Mouse (Mus musculus) thymus, postnatal 10 days (tissue): ENCODE data around the gene Zfp790.
"Not testable (repeated sequence)": the region's sequence is repeated elsewhere in the genome, so short reads cannot be mapped to it uniquely, and the experiment has no call there.

ENCODE experiments used
- DNase-seq, 2 experiments: peaks; one replicate each; pipeline ENCODE4 v3.0.0; 2021; ENCODE audit warnings: low spot score in 2 of 2

The Zfp790 gene

GRCm38 (mm10) chr7:29842105-29842504 lies 26.2 kb downstream of the Zfp790 start:
- no peak for DNase-seq

- no peak for DNase-seq
Measured at GRCm38 (mm10) chr7:29844616-29845015, 28.7 kb downstream of the Zfp790 start.

GRCm38 (mm10) chr7:29852831-29853218 lies 36.9 kb downstream of the Zfp790 start:
- no peak for DNase-seq

- DNase-seq = peak; percentile 79 to 85
Measured at GRCm38 (mm10) chr7:29853219-29853842, 37.4 kb downstream of the Zfp790 start, which contains the start of gene Zfp940. Gene Zfp940 (minus strand): TSS chr7:29853669.

GRCm38 (mm10) chr7:29859532-29860517 lies 43.9 kb downstream of the Zfp790 start, which contains the start of gene Zfp420:
Gene Zfp420 (plus strand): TSS chr7:29859979.
- DNase-seq = peak; percentile 83 to 84

- no peak for DNase-seq
Measured at GRCm38 (mm10) chr7:29861660-29862059, 45.7 kb downstream of the Zfp790 start.

- DNase-seq = no peak
Measured at GRCm38 (mm10) chr7:29874256-29874655, 58.3 kb downstream of the Zfp790 start.

- not testable (repeated sequence) for DNase-seq
Measured at GRCm38 (mm10) chr7:29877561-29877960, 61.6 kb downstream of the Zfp790 start.

GRCm38 (mm10) chr7:29880056-29880455 lies 64.1 kb downstream of the Zfp790 start:
- no peak for DNase-seq
